Mouse (Mus musculus) hindbrain, postnatal 0 days (tissue): ENCODE measurements around the gene Gm20388. TPM values are rescaled to one million over a fixed set of nuclear protein-coding genes. Genes with fewer than 3 reads are reported as not detected.

Source experiments
- ATAC-seq: fragments of 200-750 bp; cut with Nextera tagmentation; 2 replicates; pipeline ENCODE4 v1.8.0; 2017; ENCODE audit warnings: mild to moderate bottlenecking, moderate TSS enrichment, moderate library complexity
- DNase-seq: peaks from one replicate; pipeline ENCODE4 v3.0.0-alpha.2; 2015; ENCODE audit warnings: low spot score
- H3K27ac ChIP-seq: fragments of 300-500 bp; sonication (generic); 2 replicates; pipeline ENCODE4 v1.5.1; 2014; ENCODE audit warnings: mild to moderate bottlenecking
- H3K27me3 ChIP-seq: fragments of 300-500 bp; sonication (generic); 2 replicates; pipeline ENCODE4 v1.6.1; 2014; ENCODE audit warnings: low read length, mixed read lengths; ENCODE audit not compliant: insufficient read depth
- H3K36me3 ChIP-seq: fragments of 300-500 bp; sonication (generic); 2 replicates; pipeline ENCODE4 v1.6.1; 2014; ENCODE audit warnings: low read length, mixed read lengths; ENCODE audit not compliant: insufficient read depth
- H3K4me1 ChIP-seq: fragments of 300-500 bp; sonication (generic); 2 replicates; pipeline ENCODE4 v1.6.1; 2014; ENCODE audit warnings: antibody characterized with exemption, low read length, mixed read lengths; ENCODE audit not compliant: insufficient read depth
- H3K4me2 ChIP-seq: fragments of 300-500 bp; sonication (generic); 2 replicates; pipeline ENCODE4 v1.6.1; 2014; ENCODE audit warnings: low read depth, mild to moderate bottlenecking, low read length, moderate library complexity, mixed read lengths
- H3K4me3 ChIP-seq: fragments of 300-500 bp; sonication (generic); 2 replicates; pipeline ENCODE4 v1.5.1; 2014; ENCODE audit warnings: low read length
- H3K9ac ChIP-seq: fragments of 300-500 bp; sonication (generic); replicated peaks from 2 replicates; pipeline ENCODE4 v1.6.1; 2014; ENCODE audit warnings: mild to moderate bottlenecking, low read length, moderate library complexity, mixed read lengths
- H3K9me3 ChIP-seq: fragments of 300-500 bp; sonication (generic); 2 replicates; pipeline ENCODE4 v1.6.1; 2016; ENCODE audit warnings: low read length, mixed read lengths
- CTCF ChIP-seq: IDR thresholded peaks from 2 replicates; pipeline ENCODE4 v1.5.1; 2016; ENCODE audit warnings: antibody characterized with exemption, control low read depth, low read depth
- WGBS: fragments of 180-500 bp; shearing (Covaris S2); extraction: QIAGEN DNeasy Blood & Tissue Kit; methylation state at CpG from one replicate; pipeline ENCODE4 v1.1.7; 2014; 5-methylcytosine and 5-hydroxymethylcytosine counted together
- polyA plus RNA-seq: library from polyadenylated mRNA; unstranded; fragments of >200 nt; fragmentation: Nextera tagmentation; extraction: Ambion mirVana; gene quantifications from 2 replicates; pipeline ENCODE4 v1.2.1, GENCODE M21; 2015
- total RNA-seq: library from RNA; depleted of rRNA; stranded (reverse); fragments of >200 nt; gene quantifications from 2 replicates; pipeline ENCODE4 v1.2.3, GENCODE M21; 2014

The Gm20388 gene
- total and polyA plus RNA-seq, 2 experiments from 2014 or later = 71.3 TPM; not detected in 1

- no peak overlapping the region for H3K27ac ChIP-seq
- WGBS = 85% methylated on average over 10 of the region's 10 CpGs
- H3K9me3 ChIP-seq = no peaks in the 10 kb centered on the region
- peaks cover 12% of the 10 kb centered on the region; the same call in 1 of the 2 replicates for H3K4me1 ChIP-seq
- TF ChIP-seq CTCF = no peak
- no peak for ATAC-seq
- H3K27me3 ChIP-seq = no peaks in the 10 kb centered on the region
- H3K36me3 ChIP-seq = no peaks in the 10 kb centered on the region
- no peak for DNase-seq
- H3K9ac ChIP-seq = no peak overlapping the region
- no peak overlapping the region for H3K4me2 ChIP-seq
- H3K4me3 ChIP-seq = no peak overlapping the region
Observed at GRCm38 (mm10) chr8:121293418-121293817, 1382.8 kb downstream of the Gm20388 start.

GRCm38 (mm10) chr8:121294234-121295108, 1383.8 kb downstream of the Gm20388 start:
- ATAC-seq = no peak
- 21% methylated on average over 29 of the region's 29 CpGs for WGBS
- Histone ChIP-seq H3K27me3 (no peaks in the 10 kb centered on the region), H3K36me3 (no peaks in the 10 kb centered on the region), H3K4me2 (0 out of 2 replicates have a peak overlapping the region, but pooled peaks have one; percentile 2), H3K27ac (no peak overlapping the region), H3K4me3 (no peak overlapping the region), H3K9ac (no peak overlapping the region), H3K9me3 (no peaks in the 10 kb centered on the region), H3K4me1 (peaks cover 12% of the 10 kb centered on the region; the same call in 1 of the 2 replicates)
- TF ChIP-seq CTCF = no peak
- DNase-seq = no peak

GRCm38 (mm10) chr8:121296082-121296481, 1385.4 kb downstream of the Gm20388 start:
- no peak for DNase-seq
- no peak overlapping the region for H3K9ac ChIP-seq
- WGBS = 86% methylated on average over 7 of the region's 7 CpGs

GRCm38 (mm10) chr8:121296597-121296996, 1386.0 kb downstream of the Gm20388 start:
- Histone ChIP-seq H3K4me2 (no peak overlapping the region), H3K27ac (peak overlapping the region; percentile 65; the same call in 1 of the 2 replicates), H3K4me1 (peaks cover 22% of the 10 kb centered on the region; the same call in 1 of the 2 replicates), H3K9ac (no peak overlapping the region), H3K36me3 (no peaks in the 10 kb centered on the region), H3K9me3 (no peaks in the 10 kb centered on the region), H3K4me3 (no peak overlapping the region), H3K27me3 (no peaks in the 10 kb centered on the region)
- peak; percentile 73 for DNase-seq
- TF ChIP-seq CTCF = no peak
- WGBS = 30% methylated on average over 5 of the region's 5 CpGs
- peak; percentile 84 for ATAC-seq

More at GRCm38 (mm10) chr8:121296082-121296481, 1385.4 kb downstream of the Gm20388 start:
- H3K4me3 ChIP-seq = no peak overlapping the region
- H3K9me3 ChIP-seq = no peaks in the 10 kb centered on the region
- H3K4me1 ChIP-seq = peaks cover 17% of the 10 kb centered on the region; the same call in 1 of the 2 replicates
- peak overlapping the region; percentile 65; the same call in 1 of the 2 replicates for H3K27ac ChIP-seq
- TF ChIP-seq CTCF = no peak
- ATAC-seq = no peak
- H3K36me3 ChIP-seq = no peaks in the 10 kb centered on the region
- H3K4me2 ChIP-seq = no peak overlapping the region
- H3K27me3 ChIP-seq = no peaks in the 10 kb centered on the region

- no peak overlapping the region for H3K4me2 ChIP-seq
- no peak overlapping the region for H3K4me3 ChIP-seq
- no peaks in the 10 kb centered on the region for H3K9me3 ChIP-seq
- ATAC-seq (no peak), DNase-seq (no peak)
- H3K4me1 ChIP-seq = peaks cover 26% of the 10 kb centered on the region; the same call in 1 of the 2 replicates
- H3K9ac ChIP-seq = no peak overlapping the region
- H3K27ac ChIP-seq = peak overlapping the region; percentile 65; the same call in 1 of the 2 replicates
- no peaks in the 10 kb centered on the region for H3K27me3 ChIP-seq
- WGBS = 67% methylated on average over 9 of the region's 9 CpGs
- no peaks in the 10 kb centered on the region for H3K36me3 ChIP-seq
- no peak for TF ChIP-seq CTCF
Observed at GRCm38 (mm10) chr8:121297299-121297698, 1386.7 kb downstream of the Gm20388 start.

GRCm38 (mm10) chr8:121300066-121300465, 1389.4 kb downstream of the Gm20388 start:
- Histone ChIP-seq H3K9me3 (no peaks in the 10 kb centered on the region), H3K27ac (no peak overlapping the region), H3K4me2 (no peak overlapping the region), H3K36me3 (no peaks in the 10 kb centered on the region), H3K4me3 (no peak overlapping the region), H3K27me3 (no peaks in the 10 kb centered on the region), H3K9ac (0 out of 2 replicates have a peak overlapping the region, but pooled peaks have one; percentile 15), H3K4me1 (peaks cover 26% of the 10 kb centered on the region; the same call in 1 of the 2 replicates)
- 54% methylated on average over 4 of the region's 4 CpGs for WGBS
- no peak for TF ChIP-seq CTCF
- no peak for DNase-seq
- no peak for ATAC-seq
